Mouse (Mus musculus) forebrain, embryonic 13.5 days (tissue): ENCODE data around the gene Acap2. TPM values are rescaled to one million over a fixed set of nuclear protein-coding genes. Genes with fewer than 3 reads are reported as not detected.

Experiments used
- ATAC-seq: fragments of 200-750 bp; cut with Nextera tagmentation; 2 replicates; pipeline ENCODE4 v1.8.0; 2017
- H3K27ac ChIP-seq: fragments of 300-500 bp; sonication (generic); 2 replicates; pipeline ENCODE4 v1.5.1; 2015; ENCODE audit warnings: inconsistent platforms, mild to moderate bottlenecking, moderate library complexity
- H3K27me3 ChIP-seq: fragments of 300-500 bp; sonication (generic); 2 replicates; pipeline ENCODE4 v1.6.1; 2015; ENCODE audit warnings: mild to moderate bottlenecking, inconsistent platforms
- H3K36me3 ChIP-seq: fragments of 300-500 bp; sonication (generic); 2 replicates; pipeline ENCODE4 v1.6.1; 2015; ENCODE audit warnings: mild to moderate bottlenecking, inconsistent platforms; ENCODE audit not compliant: poor library complexity, severe bottlenecking
- H3K4me1 ChIP-seq: fragments of 300-500 bp; sonication (generic); 2 replicates; pipeline ENCODE4 v1.6.1; 2015; ENCODE audit warnings: inconsistent platforms
- H3K4me2 ChIP-seq: fragments of 300-500 bp; sonication (generic); 2 replicates; pipeline ENCODE4 v1.6.1; 2015; ENCODE audit warnings: inconsistent platforms, mild to moderate bottlenecking, moderate library complexity
- H3K4me3 ChIP-seq: fragments of 300-500 bp; sonication (generic); 2 replicates; pipeline ENCODE4 v1.5.1; 2015; ENCODE audit warnings: mild to moderate bottlenecking, inconsistent platforms
- H3K9ac ChIP-seq: fragments of 300-500 bp; sonication (generic); 2 replicates; pipeline ENCODE4 v1.6.1; 2015; ENCODE audit warnings: mild to moderate bottlenecking, inconsistent platforms
- H3K9me3 ChIP-seq: fragments of 300-500 bp; sonication (generic); replicated peaks from 2 replicates; pipeline ENCODE4 v1.6.1; 2016; ENCODE audit warnings: inconsistent platforms
- WGBS: fragments of 180-500 bp; shearing (Covaris S2); methylation state at CpG from one replicate; pipeline ENCODE4 v1.1.7; 2015; 5-methylcytosine and 5-hydroxymethylcytosine counted together
- polyA plus RNA-seq: library from polyadenylated mRNA; unstranded; fragments of >200 nt; fragmentation: Nextera tagmentation; extraction: Ambion mirVana; gene quantifications from 2 replicates; pipeline ENCODE4 v1.2.1, GENCODE M21; 2015

Acap2 gene
- polyA plus RNA-seq, 1 experiment from 2014 or later: 14.9 TPM

DNA sequence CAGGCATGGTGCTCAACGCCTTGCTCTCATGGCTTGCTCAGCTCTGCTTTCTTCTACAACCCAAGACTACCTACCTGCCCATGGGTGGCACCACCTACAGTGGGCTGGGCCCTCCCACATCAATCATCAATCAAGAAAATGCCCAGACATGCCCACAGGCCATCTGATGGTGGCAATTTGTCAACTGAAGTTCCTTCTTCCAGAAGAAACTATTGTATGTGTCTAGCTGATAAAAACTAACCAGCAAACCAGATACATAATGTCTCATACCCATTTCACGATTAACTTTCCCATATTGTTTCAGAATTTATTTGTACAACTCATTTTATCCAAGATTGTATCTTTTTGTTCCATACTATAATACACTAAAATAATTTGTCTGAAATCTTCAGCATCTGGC lies 15.3 kb downstream of the Acap2 start:
- no peak for ATAC-seq
- Histone ChIP-seq H3K9me3 (no peaks in the 10 kb centered on the region), H3K9ac (no peak overlapping the region), H3K27me3 (no peaks in the 10 kb centered on the region), H3K4me1 (peaks cover 36% of the 10 kb centered on the region), H3K27ac (no peak overlapping the region), H3K4me3 (no peak overlapping the region), H3K36me3 (no peaks in the 10 kb centered on the region), H3K4me2 (no peak overlapping the region)
- WGBS: 94% methylated on average over 2 of the region's 2 CpGs

DNA sequence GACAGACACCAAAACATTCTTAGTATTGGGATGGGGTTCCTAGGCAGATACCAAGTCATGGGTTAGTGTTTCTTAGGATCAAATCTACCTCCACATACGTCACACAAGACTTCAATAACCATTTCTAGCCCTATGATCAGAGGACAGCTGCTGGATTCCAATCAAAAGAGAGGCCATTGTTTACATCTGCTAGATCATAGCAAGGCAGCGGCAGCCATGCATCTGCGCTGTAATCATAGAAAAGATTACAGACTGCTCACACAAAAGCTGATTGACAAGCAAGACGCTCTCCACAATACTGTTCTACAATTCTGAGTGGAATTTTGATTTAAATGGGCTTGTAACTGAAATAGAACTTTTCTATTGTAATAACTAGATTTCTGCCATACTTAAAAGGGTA lies 16.3 kb downstream of the Acap2 start:
- peak; percentile 55 for ATAC-seq
- Histone ChIP-seq H3K9ac (peak overlapping the region; percentile 5; the same call in 1 of the 2 replicates), H3K9me3 (no peaks in the 10 kb centered on the region), H3K27ac (peak overlapping the region; percentile 61), H3K4me3 (no peak overlapping the region), H3K36me3 (no peaks in the 10 kb centered on the region), H3K4me2 (no peak overlapping the region), H3K4me1 (peaks cover 36% of the 10 kb centered on the region), H3K27me3 (no peaks in the 10 kb centered on the region)
- WGBS: 38% methylated on average over 4 of the region's 4 CpGs

DNA sequence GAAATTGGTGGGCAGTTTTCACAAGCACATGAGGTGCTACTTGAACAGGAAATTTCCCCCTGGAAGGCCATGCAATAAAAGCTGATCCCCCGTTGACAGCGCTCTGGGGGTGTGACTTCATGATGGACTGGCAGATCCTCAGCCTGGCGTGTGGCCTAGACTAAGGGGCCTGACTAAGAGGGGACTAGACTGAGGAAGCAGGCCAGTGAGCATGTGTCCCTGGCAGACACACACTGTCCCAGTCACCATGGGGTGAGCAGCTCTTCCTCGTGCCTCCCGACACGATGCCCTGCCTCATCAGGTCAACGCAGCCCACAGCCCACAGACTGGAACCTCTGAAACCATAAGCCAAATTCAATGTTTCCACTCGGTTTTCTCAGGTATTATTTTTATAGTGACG lies 18.5 kb downstream of the Acap2 start:
- no peak overlapping the region for H3K9ac ChIP-seq
- H3K4me3 ChIP-seq: no peak overlapping the region
- no peaks in the 10 kb centered on the region for H3K9me3 ChIP-seq
- no peak overlapping the region for H3K4me2 ChIP-seq
- 79% methylated on average over 9 of the region's 9 CpGs for WGBS
- no peaks in the 10 kb centered on the region for H3K27me3 ChIP-seq
- H3K27ac ChIP-seq: no peak overlapping the region
- H3K36me3 ChIP-seq: no peaks in the 10 kb centered on the region
- no peak for ATAC-seq
- peaks cover 29% of the 10 kb centered on the region for H3K4me1 ChIP-seq

DNA sequence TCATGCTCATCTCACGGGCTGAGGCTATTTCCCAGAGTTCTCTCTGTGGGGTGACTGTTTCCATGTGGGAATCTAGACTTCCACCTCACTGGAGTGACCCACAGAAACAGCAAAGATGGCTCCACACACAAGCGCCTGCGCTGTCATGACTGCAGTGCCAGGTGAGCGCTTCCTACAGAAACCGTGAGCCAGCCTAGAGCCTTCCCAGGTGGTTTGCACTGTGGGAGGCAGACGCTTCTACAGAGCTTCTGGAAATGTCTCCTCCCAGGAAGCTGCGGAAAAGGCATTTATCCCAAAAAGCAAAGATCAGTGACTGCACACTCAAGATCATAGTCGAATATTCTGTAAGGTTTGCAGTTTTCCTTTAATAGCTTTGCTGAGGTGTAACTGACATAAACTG lies 20.2 kb downstream of the Acap2 start:
- Histone ChIP-seq H3K27me3 (no peaks in the 10 kb centered on the region), H3K4me3 (no peak overlapping the region), H3K27ac (no peak overlapping the region), H3K4me2 (no peak overlapping the region), H3K9me3 (no peaks in the 10 kb centered on the region), H3K9ac (no peak overlapping the region), H3K4me1 (peaks cover 27% of the 10 kb centered on the region), H3K36me3 (no peaks in the 10 kb centered on the region)
- 74% methylated on average over 8 of the region's 8 CpGs for WGBS
- no peak for ATAC-seq

DNA sequence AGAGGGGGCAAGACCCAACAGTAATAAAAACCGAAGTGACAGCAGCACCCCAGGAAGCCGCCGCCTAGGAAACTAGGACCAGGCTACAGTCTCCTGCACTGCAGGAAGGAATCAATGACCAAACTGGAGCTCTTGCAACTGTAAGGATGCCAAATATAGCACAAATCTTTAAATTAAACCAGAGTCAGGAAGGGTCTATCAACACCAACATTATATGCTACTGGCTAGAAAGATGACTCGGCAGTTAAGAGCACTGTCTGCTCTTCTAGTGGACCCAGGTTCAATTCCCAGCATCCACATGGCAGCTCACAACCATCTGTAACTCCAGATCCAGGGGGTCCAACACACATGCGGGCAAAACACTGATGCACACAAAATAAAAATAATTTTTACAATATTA lies 21.7 kb downstream of the Acap2 start:
- H3K4me2 ChIP-seq: no peak overlapping the region
- H3K9me3 ChIP-seq: no peaks in the 10 kb centered on the region
- H3K27ac ChIP-seq: no peak overlapping the region
- no peaks in the 10 kb centered on the region for H3K27me3 ChIP-seq
- WGBS: 78% methylated on average over 5 of the region's 5 CpGs
- H3K9ac ChIP-seq: no peak overlapping the region
- H3K4me1 ChIP-seq: peaks cover 24% of the 10 kb centered on the region
- no peak for ATAC-seq
- no peaks in the 10 kb centered on the region for H3K36me3 ChIP-seq
- H3K4me3 ChIP-seq: no peak overlapping the region

DNA sequence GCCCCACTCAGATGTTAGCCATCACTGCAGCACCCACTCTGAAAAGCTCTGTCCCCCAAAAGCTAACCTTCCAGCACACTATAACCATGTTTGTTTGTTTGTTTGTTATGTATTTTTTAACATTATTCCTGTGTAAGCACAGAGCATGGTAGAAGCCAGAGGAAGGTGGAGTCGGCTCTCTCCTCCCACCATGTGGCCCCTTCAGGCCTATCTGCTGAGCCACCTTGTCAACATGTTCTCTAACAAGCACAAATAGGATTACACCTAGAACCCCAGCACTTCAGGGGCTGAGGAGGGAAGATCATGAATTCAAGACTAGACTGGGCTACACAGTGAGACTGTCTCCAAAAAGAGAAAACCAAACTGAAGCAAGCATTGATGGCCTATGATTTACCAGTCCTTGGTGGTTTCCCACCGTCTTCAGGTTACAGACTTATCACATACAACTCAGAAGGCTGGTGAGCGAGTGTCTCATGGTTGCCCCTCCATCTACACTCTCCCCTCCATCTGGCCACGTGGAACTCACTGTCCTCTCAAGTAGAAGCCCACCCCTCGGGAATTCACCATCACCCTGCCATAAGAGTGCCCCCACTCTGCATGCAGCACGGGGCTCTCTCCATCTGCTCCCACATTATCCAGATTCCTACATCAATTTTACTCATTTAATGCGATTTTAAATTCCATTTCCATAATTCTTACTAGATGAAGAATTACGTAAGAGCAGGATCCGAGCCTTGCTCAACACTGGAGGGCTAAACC lies 26.0 kb downstream of the Acap2 start:
- H3K4me3 ChIP-seq: no peak overlapping the region
- H3K36me3 ChIP-seq: no peaks in the 10 kb centered on the region
- H3K4me1 ChIP-seq: 0 out of 2 replicates have a peak, but pooled peaks cover 8% of the 10 kb centered on the region
- no peak overlapping the region for H3K9ac ChIP-seq
- no peak overlapping the region for H3K27ac ChIP-seq
- WGBS: 83% methylated on average over 9 of the region's 9 CpGs
- no peak overlapping the region for H3K4me2 ChIP-seq
- H3K9me3 ChIP-seq: no peaks in the 10 kb centered on the region
- no peaks in the 10 kb centered on the region for H3K27me3 ChIP-seq
- 0 out of 2 replicates have a peak, but pooled peaks have one; percentile 57 for ATAC-seq

DNA sequence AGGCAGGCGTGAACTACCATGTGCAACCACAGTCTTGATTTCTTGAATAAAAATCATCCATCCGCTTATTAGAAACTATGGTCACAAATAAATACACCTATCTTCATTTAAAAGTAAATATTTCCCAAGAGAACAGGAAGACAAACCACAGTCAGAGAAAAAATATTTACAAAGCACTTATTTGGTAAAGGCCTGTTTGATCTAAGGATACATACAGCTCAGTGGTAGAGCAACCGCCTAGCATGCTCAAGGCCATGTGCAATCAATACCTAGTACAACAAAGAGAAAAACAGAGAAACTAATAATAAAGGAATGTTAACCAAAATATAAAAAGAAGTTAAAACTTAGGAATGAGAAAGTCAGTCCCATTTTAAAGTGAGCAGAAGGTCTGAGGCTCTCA lies 28.8 kb downstream of the Acap2 start:
- Histone ChIP-seq H3K9ac (no peak overlapping the region), H3K4me3 (no peak overlapping the region), H3K4me2 (no peak overlapping the region), H3K4me1 (peaks cover 17% of the 10 kb centered on the region), H3K36me3 (no peaks in the 10 kb centered on the region), H3K27me3 (no peaks in the 10 kb centered on the region), H3K27ac (no peak overlapping the region), H3K9me3 (no peaks in the 10 kb centered on the region)
- WGBS: 87% methylated on average over 3 of the region's 3 CpGs
- ATAC-seq: no peak

DNA sequence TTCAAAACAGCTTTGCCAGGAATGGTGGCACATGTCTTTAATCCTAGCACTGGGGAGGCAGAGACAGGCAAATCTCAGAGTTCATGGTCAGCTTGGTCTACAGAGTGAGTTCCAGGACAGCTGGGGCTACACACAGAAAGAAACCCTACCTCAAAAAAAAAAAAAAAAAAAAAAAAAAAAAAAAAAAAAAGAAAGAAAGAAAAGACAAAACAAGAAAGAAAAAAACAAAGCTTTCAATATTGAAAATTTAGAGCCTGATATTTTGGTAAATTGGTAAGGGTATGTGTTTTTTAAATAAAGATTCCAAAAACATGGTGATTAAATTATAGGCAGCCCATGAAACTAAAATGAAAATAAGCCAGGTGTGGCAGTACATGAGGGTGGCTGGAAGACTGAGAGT lies 29.6 kb downstream of the Acap2 start:
- Histone ChIP-seq H3K36me3 (no peaks in the 10 kb centered on the region), H3K9me3 (no peaks in the 10 kb centered on the region), H3K27ac (no peak overlapping the region), H3K27me3 (no peaks in the 10 kb centered on the region), H3K4me3 (no peak overlapping the region), H3K9ac (no peak overlapping the region), H3K4me1 (peaks cover 19% of the 10 kb centered on the region), H3K4me2 (no peak overlapping the region)
- ATAC-seq: no peak

DNA sequence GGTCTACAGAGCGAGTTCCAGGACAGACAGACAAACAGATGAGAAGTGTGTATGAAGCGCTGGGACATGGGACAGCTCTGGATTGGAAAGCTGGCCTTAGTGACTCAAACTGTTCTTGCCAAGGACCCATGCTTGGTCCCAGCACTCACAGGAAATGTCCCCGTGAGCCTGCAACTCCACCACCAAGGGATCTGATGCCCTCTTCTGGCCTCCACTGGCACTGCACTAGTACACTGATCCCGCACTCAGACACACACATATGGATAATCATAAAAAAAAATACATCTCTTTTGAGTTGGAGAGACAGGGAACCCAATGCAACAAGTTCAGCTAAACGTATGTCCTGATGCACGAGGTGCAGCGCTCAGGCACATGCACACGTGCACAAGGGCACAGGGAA lies 30.7 kb downstream of the Acap2 start:
- H3K4me3 ChIP-seq: no peak overlapping the region
- H3K4me2 ChIP-seq: no peak overlapping the region
- H3K36me3 ChIP-seq: no peaks in the 10 kb centered on the region
- peaks cover 25% of the 10 kb centered on the region for H3K4me1 ChIP-seq
- no peaks in the 10 kb centered on the region for H3K9me3 ChIP-seq
- ATAC-seq: no peak
- 96% methylated on average over 8 of the region's 8 CpGs for WGBS
- H3K27ac ChIP-seq: no peak overlapping the region
- H3K9ac ChIP-seq: no peak overlapping the region
- H3K27me3 ChIP-seq: no peaks in the 10 kb centered on the region

DNA sequence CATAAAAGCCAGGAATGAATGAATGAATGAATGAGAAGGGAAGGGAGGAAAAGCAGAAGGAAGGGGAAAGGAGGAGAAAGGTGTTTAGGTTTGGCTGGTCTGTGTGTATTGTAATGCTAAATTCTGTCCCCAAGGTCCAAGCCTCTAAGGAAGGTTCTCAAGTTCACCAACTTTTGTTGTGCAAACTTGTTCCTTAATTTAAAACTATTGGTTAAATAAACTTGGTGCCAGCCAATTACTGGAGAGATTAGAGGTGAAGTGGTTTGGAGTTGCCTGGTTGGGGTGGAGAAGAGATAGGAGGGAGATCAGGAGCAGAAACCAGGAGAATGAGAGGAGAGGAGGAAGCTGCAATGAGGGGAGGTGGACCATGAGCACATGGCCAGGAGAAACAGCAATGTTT lies 31.4 kb downstream of the Acap2 start:
- Histone ChIP-seq H3K4me3 (no peak overlapping the region), H3K4me2 (no peak overlapping the region), H3K4me1 (peaks cover 23% of the 10 kb centered on the region), H3K27ac (no peak overlapping the region), H3K27me3 (no peaks in the 10 kb centered on the region), H3K36me3 (no peaks in the 10 kb centered on the region), H3K9ac (no peak overlapping the region), H3K9me3 (no peaks in the 10 kb centered on the region)
- ATAC-seq: no peak

DNA sequence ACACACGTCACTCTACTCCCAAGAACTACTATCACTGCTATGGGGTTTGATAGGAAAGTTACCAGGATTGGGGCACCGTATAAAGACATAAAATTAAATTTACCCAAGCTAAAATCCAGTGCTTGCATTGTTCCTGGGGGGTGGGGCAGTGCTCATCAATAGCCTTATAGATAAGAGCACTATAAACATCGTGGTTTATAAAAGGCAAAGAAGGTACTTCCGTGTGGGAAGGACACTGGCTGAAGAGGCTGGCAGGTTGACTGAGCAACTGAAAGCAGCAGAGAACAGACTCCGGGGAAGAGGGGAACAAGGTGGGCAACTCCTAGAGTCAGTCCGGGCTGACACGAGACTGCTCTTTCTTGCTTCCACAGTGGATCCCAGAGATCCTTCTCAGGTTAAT lies 33.1 kb downstream of the Acap2 start:
- Histone ChIP-seq H3K4me1 (peaks cover 23% of the 10 kb centered on the region), H3K36me3 (0 out of 2 replicates have a peak, but pooled peaks cover 2% of the 10 kb centered on the region), H3K9me3 (no peaks in the 10 kb centered on the region; the same call in 1 of the 2 replicates), H3K27me3 (no peaks in the 10 kb centered on the region), H3K9ac (no peak overlapping the region), H3K4me3 (no peak overlapping the region), H3K27ac (no peak overlapping the region; the same call in 1 of the 2 replicates), H3K4me2 (no peak overlapping the region)
- WGBS: 51% methylated on average over 7 of the region's 7 CpGs
- ATAC-seq: no peak

DNA sequence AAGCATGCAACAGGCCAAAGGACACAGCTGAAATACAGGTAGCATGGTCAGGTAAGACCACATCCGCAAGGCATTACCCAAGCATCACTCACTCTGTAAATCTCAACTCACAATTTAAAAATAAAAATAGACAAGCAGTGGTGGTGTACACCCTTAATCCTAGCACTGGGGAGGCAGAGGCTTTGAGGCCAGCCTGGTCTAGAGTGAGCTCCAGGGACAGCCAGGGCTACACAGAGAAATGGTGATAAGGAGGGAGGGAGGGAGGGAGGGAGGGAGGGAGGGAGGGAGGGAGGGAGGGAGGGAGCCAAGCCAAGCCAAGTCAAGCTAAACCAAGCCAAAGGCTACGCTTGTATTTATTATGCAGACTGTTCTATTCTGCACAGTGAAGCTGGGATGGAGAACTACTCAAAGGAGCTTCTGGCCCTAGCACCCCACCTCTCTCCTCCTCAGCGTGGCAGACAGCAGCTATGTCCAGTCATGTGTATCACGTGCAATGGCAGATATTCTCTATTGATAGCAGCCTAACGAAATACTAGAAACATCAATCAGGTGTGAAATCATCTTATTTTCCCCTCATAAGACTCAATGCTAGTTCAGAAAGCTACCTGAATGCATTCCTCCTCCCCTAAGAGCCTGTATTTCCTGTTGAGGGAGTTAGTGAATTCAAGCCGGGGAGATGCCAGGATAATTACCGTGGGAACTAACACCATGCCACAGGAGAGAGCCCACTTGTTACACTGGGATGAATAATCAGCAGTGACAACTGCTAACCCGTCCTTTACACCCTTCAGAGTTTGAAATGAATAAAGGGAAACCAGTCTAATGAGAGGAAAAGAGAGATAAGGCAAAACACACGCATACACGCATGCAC lies 33.8 kb downstream of the Acap2 start:
- Histone ChIP-seq H3K36me3 (0 out of 2 replicates have a peak, but pooled peaks cover 4% of the 10 kb centered on the region), H3K27me3 (no peaks in the 10 kb centered on the region), H3K27ac (no peak overlapping the region), H3K9ac (no peak overlapping the region), H3K4me3 (no peak overlapping the region), H3K4me1 (peaks cover 23% of the 10 kb centered on the region), H3K9me3 (no peaks in the 10 kb centered on the region; the same call in 1 of the 2 replicates), H3K4me2 (no peak overlapping the region)
- 25% methylated on average over 10 of the region's 10 CpGs for WGBS
- no peak for ATAC-seq
